Mouse (Mus musculus): ENCODE results near the gene Ap3b1. TPM values are rescaled to one million over a fixed set of nuclear protein-coding genes. Genes with fewer than 3 reads are reported as not detected.

Ap3b1 gene
- total and polyA plus RNA-seq, 3 experiments, result 46.0 to 113 (median 60.7) TPM

DNA sequence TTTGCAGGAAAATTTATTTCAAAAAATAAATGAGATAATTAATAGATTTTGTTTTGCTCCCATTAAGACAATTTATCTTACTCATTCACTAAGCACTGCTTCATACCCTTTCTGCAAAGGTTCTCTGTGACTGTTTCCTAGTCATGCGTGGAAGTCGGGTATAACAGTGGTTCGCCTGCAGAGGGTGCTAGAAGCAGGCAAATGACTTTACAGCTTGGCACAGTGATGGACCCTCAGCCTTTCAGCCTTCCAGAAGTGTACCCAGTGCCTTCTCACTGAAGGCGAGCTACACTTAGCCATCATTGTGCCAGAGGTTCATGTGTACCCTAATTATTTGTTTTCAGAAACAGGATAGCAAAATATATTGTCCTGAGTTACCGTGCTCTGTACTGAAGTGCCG is 92.5 kb downstream of the Ap3b1 start:
- dilution Hi-C loops (cut with MboI; ENCODE audit: extremely low pct_ligation_motif_present, extremely low pct_unique_long_range_greater_than_20kb, low sequenced_read_pairs), result no loop called here
- peaks cover 33 to 63% of the 10 kb centered on the region in 2 experiments for H3K36me3 ChIP-seq (replicated peaks in 1 of 2; ENCODE audit: control insufficient read depth in 1 of 2, insufficient read depth in 1 of 2, low read length in 1 of 2)

GRCm38 (mm10) chr13:94454131-94454530 is 95.4 kb downstream of the Ap3b1 start:
- no peaks in the 10 kb centered on the region for H3K4me1 ChIP-seq (ENCODE audit: control insufficient read depth in 1 of 2, insufficient read depth in 2 of 2)
- dilution Hi-C loops (cut with MboI; ENCODE audit: extremely low pct_ligation_motif_present, extremely low pct_unique_long_range_greater_than_20kb, low sequenced_read_pairs), result no loop called here
- H3K4me2 ChIP-seq (ENCODE audit: insufficient read depth, low read depth, poor library complexity, severe bottlenecking), result no peak overlapping the region
- TF ChIP-seq CTCF (conservative IDR thresholded peaks at IDR 0.05 in 1 of 2, IDR thresholded peaks at IDR 0.05 in 1 of 2; ENCODE audit: low read depth in 2 of 2, low read length in 2 of 2) (no peak), MAFK (IDR thresholded peaks at IDR 0.05; ENCODE audit: insufficient replicate concordance, low read length) (no peak), UBTF (IDR thresholded peaks at IDR 0.05; ENCODE audit: low read depth, low read length) (no peak), JUND (conservative IDR thresholded peaks at IDR 0.05; ENCODE audit: low read depth, low read length) (no peak), USF2 (conservative IDR thresholded peaks at IDR 0.05; ENCODE audit: low read depth, low read length) (no peak), MAX (IDR thresholded peaks at IDR 0.05; ENCODE audit: low read length) (no peak), RCOR1 (conservative IDR thresholded peaks at IDR 0.05; ENCODE audit: low read depth, low read length) (no peak), KAT2A (IDR thresholded peaks at IDR 0.05; ENCODE audit: insufficient replicate concordance, low read length) (no peak), EP300 (IDR thresholded peaks at IDR 0.05; ENCODE audit: low read length) (no peak), ZKSCAN1 (IDR thresholded peaks at IDR 0.05; ENCODE audit: borderline replicate concordance, low read depth, low read length) (no peak), MYC (IDR thresholded peaks at IDR 0.05; ENCODE audit: low read depth, low read length) (no peak), ELF1 (IDR thresholded peaks at IDR 0.05; ENCODE audit: low read depth, low read length) (no peak), IRF4 (IDR thresholded peaks at IDR 0.05; ENCODE audit: low read depth, low read length) (no peak), ZMIZ1 (IDR thresholded peaks at IDR 0.05; ENCODE audit: low read depth, low read length) (no peak)
- H3K4me3 ChIP-seq (replicated peaks in 1 of 3; ENCODE audit: low read depth in 2 of 3, low read length in 2 of 3, poor library complexity in 1 of 3), result no peak overlapping the region
- H3K9me3 ChIP-seq (replicated peaks; ENCODE audit: low read length), result no peaks in the 10 kb centered on the region
- no peaks in the 10 kb centered on the region for H3K79me2 ChIP-seq (replicated peaks; ENCODE audit: control insufficient read depth, extremely low read depth, insufficient read depth, poor library complexity, severe bottlenecking)
- no peaks in the 10 kb centered on the region for H3K27me3 ChIP-seq (replicated peaks)
- no peak for DNase-seq (ENCODE audit: extremely low read depth)
- in situ Hi-C loops (cut with MboI; ENCODE audit: low pct_ligation_motif_present, low pct_unique_long_range_greater_than_20kb, low sequenced_read_pairs), result no loop called here
- H3K27ac ChIP-seq (ENCODE audit: insufficient read depth, low read depth), result no peak overlapping the region
- no peak overlapping the region for H3K9ac ChIP-seq (ENCODE audit: insufficient read depth, low read depth)
- peaks cover 38 to 73% of the 10 kb centered on the region in 2 experiments for H3K36me3 ChIP-seq (replicated peaks in 1 of 2; ENCODE audit: control insufficient read depth in 1 of 2, insufficient read depth in 1 of 2, low read length in 1 of 2)

More for the DNA sequence above, 92.5 kb downstream of the Ap3b1 start:
- H3K4me2 ChIP-seq (ENCODE audit: insufficient read depth, low read depth, poor library complexity, severe bottlenecking), result no peak overlapping the region
- H3K9me3 ChIP-seq (replicated peaks; ENCODE audit: low read length), result no peaks in the 10 kb centered on the region
- H3K27me3 ChIP-seq (replicated peaks), result no peaks in the 10 kb centered on the region
- no peak overlapping the region for H3K27ac ChIP-seq (ENCODE audit: insufficient read depth, low read depth)
- no peaks in the 10 kb centered on the region for H3K4me1 ChIP-seq (ENCODE audit: control insufficient read depth in 1 of 2, insufficient read depth in 2 of 2)
- DNase-seq (ENCODE audit: extremely low read depth), result peak; percentile 41
- H3K79me2 ChIP-seq (replicated peaks; ENCODE audit: control insufficient read depth, extremely low read depth, insufficient read depth, poor library complexity, severe bottlenecking), result no peaks in the 10 kb centered on the region
- H3K4me3 ChIP-seq (replicated peaks in 1 of 3; ENCODE audit: low read depth in 2 of 3, low read length in 2 of 3, poor library complexity in 1 of 3), result no peak overlapping the region
- H3K9ac ChIP-seq (ENCODE audit: insufficient read depth, low read depth), result no peak overlapping the region
- in situ Hi-C loops (cut with MboI; ENCODE audit: low pct_ligation_motif_present, low pct_unique_long_range_greater_than_20kb, low sequenced_read_pairs), result no loop called here
- TF ChIP-seq ETS1 (conservative IDR thresholded peaks at IDR 0.05; ENCODE audit: low read depth, low read length), result no peak
- TF ChIP-seq CTCF (conservative IDR thresholded peaks at IDR 0.05 in 1 of 2, IDR thresholded peaks at IDR 0.05 in 1 of 2; ENCODE audit: low read depth in 2 of 2, low read length in 2 of 2), result peak; percentile 38 to 66; a peak in 3 of 4 replicates
- TF ChIP-seq SMC3 (IDR thresholded peaks at IDR 0.05; ENCODE audit: low read depth, low read length), result peak; percentile 32; the same call in 1 of the 2 replicates
- TF ChIP-seq RAD21 (IDR thresholded peaks at IDR 0.05; ENCODE audit: low read depth, low read length), result peak; percentile 63
